Mouse (Mus musculus) intestine, embryonic 16.5 days (tissue): ENCODE results near the gene Sirt6. TPM values are rescaled to one million over a fixed set of nuclear protein-coding genes. Genes with fewer than 3 reads are reported as not detected.
A peak's percentile ranks its signal among the peaks of the same experiment; 100 is the strongest.

ENCODE experiments used
- ATAC-seq: fragments of 200-750 bp; cut with Nextera tagmentation; 2 replicates; pipeline ENCODE4 v1.8.0; 2017; ENCODE audit warnings: moderate TSS enrichment, moderate library complexity
- H3K27ac ChIP-seq: fragments of 300-500 bp; sonication (generic); 2 replicates; pipeline ENCODE4 v1.5.1; 2014; ENCODE audit warnings: mild to moderate bottlenecking, low read length
- H3K27me3 ChIP-seq: fragments of 300-500 bp; sonication (generic); replicated peaks from 2 replicates; pipeline ENCODE4 v1.6.1; 2014; ENCODE audit warnings: low read length, control low read depth, mixed read lengths; ENCODE audit not compliant: control insufficient read depth, insufficient read depth
- H3K36me3 ChIP-seq: fragments of 300-500 bp; sonication (generic); 2 replicates; pipeline ENCODE4 v1.6.1; 2014; ENCODE audit warnings: low read length, control low read depth; ENCODE audit not compliant: control insufficient read depth, insufficient read depth
- H3K4me1 ChIP-seq: fragments of 300-500 bp; sonication (generic); 2 replicates; pipeline ENCODE4 v1.6.1; 2014; ENCODE audit warnings: low read length, control low read depth, mixed read lengths; ENCODE audit not compliant: control insufficient read depth, insufficient read depth
- H3K4me2 ChIP-seq: fragments of 300-500 bp; sonication (generic); 2 replicates; pipeline ENCODE4 v1.6.1; 2014; ENCODE audit warnings: low read depth, low read length, control low read depth
- H3K4me3 ChIP-seq: fragments of 300-500 bp; sonication (generic); 2 replicates; pipeline ENCODE4 v1.5.1; 2014; ENCODE audit warnings: mild to moderate bottlenecking, low read length
- H3K9ac ChIP-seq: fragments of 300-500 bp; sonication (generic); 2 replicates; pipeline ENCODE4 v1.6.1; 2014; ENCODE audit warnings: low read depth, low read length
- H3K9me3 ChIP-seq: fragments of 300-500 bp; sonication (generic); 2 replicates; pipeline ENCODE4 v1.6.1; 2016; ENCODE audit warnings: low read length, control low read depth; ENCODE audit not compliant: control insufficient read depth
- WGBS: fragments of 180-500 bp; shearing (Covaris S2); extraction: QIAGEN DNeasy Blood & Tissue Kit; methylation state at CpG from one replicate; pipeline ENCODE4 v1.1.7; 2014; 5-methylcytosine and 5-hydroxymethylcytosine counted together
- polyA plus RNA-seq: library from polyadenylated mRNA; unstranded; fragments of >200 nt; fragmentation: Nextera tagmentation; extraction: Ambion mirVana; gene quantifications from 2 replicates; pipeline ENCODE4 v1.2.1, GENCODE M21; 2015

Gene Sirt6
- polyA plus RNA-seq, 1 experiment from 2014 or later: 29.5 TPM

DNA sequence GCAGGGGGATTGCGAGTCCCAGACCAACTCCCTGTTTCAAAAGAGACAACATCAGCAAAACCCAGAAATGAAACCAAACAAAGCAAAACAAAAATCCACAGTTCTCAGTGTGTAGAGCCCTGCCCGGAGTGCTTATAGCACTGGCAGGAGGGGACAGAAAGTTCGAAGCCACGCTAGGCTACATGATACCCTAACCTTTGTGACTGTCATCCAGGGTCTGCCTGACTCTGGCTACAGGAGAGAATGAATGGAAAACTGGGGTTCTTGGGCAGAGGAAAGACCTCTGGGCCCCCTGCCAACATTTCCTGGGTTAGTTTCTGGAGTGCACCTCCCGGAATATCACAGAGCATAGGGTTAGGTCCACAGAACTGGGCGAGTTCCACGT lies 231 bp upstream of the Sirt6 start:
- H3K9me3 ChIP-seq: no peaks in the 10 kb centered on the region
- WGBS: 43% methylated on average over 7 of the region's 7 CpGs
- peaks cover 17% of the 10 kb centered on the region for H3K4me1 ChIP-seq
- H3K36me3 ChIP-seq: 0 out of 2 replicates have a peak, but pooled peaks cover 5% of the 10 kb centered on the region
- peak; percentile 43 for ATAC-seq
- H3K4me3 ChIP-seq: peak overlapping the region; percentile 77
- H3K27ac ChIP-seq: peak overlapping the region; percentile 77
- H3K27me3 ChIP-seq: no peaks in the 10 kb centered on the region
- H3K9ac ChIP-seq: peak overlapping the region; percentile 80
- peak overlapping the region; percentile 86 for H3K4me2 ChIP-seq

DNA sequence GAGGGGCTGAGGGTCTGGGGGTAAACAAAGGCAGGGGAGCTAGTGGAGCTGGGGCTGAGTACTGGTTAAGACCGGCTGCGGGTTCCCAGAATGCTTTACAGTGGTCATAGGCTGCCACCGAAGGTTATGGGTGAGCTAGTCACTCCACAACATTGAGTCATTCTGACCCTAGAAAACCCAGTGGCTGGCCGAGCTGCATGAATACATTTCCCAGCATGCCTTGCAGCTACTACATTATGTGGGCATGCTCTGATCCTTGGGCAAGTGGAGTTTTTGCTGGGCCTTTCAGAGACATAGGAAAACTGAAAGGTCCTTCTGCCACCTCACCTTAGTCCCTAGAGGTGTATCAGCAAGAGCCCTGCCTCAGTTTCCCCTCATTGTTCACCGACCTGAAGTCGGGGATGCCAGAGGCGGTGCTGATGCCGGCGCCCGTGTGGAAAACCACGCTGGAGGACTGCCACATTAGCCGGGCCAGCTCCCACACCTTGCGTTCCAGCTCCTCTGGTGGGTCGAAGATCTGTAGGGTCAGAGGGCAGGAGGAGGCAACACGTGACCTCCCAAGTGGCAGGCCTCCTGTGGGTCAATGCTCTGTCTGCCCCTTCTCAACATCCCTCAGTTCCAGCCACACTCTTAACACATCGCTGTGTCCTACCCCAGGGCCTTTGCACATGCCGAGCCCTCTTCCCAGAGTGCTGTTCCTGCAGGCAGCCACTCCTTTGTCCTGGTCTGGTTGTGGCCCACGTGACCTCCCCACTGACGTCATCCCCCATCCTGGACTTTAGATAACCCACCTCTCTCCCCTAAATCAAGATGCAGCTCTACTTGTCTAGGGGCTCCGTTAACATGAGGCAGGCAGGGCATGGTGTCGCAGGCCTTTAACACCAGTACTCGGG lies 1.2 kb downstream of the Sirt6 start:
- WGBS: 88% methylated on average over 22 of the region's 22 CpGs
- peak overlapping the region; percentile 80 for H3K9ac ChIP-seq
- no peaks in the 10 kb centered on the region for H3K9me3 ChIP-seq
- peak overlapping the region; percentile 77 for H3K27ac ChIP-seq
- no peaks in the 10 kb centered on the region for H3K27me3 ChIP-seq
- H3K36me3 ChIP-seq: 0 out of 2 replicates have a peak, but pooled peaks cover 12% of the 10 kb centered on the region
- H3K4me3 ChIP-seq: peak overlapping the region; percentile 77
- peak overlapping the region; percentile 86 for H3K4me2 ChIP-seq
- peak; percentile 4; the same call in 1 of the 2 replicates for ATAC-seq
- peaks cover 17% of the 10 kb centered on the region for H3K4me1 ChIP-seq

DNA sequence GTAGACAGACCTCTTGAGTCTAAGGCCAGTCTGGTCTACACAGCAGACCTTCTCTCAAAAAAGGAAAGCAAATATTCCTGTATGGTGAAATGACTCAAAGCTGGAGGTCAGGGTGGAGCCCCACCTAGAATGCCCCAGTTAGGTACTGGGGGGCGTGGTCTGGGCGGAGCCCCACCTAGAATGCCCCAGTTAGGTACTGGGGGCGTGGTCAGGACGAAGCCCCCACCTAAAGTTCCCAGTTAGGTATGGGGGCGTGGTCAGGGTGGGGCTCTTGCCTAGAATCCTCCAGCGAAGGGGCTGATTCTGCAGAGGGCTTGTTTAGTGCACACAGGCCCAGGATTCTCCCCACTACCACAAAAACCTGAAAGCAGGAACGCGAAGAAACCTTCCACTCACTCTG lies 4.2 kb downstream of the Sirt6 start:
- WGBS: 47% methylated on average over 8 of the region's 8 CpGs
- no peak overlapping the region for H3K4me2 ChIP-seq
- no peak overlapping the region for H3K27ac ChIP-seq
- H3K9me3 ChIP-seq: peaks cover 2% of the 10 kb centered on the region; the same call in 1 of the 2 replicates
- H3K36me3 ChIP-seq: 0 out of 2 replicates have a peak, but pooled peaks cover 17% of the 10 kb centered on the region
- H3K4me3 ChIP-seq: no peak overlapping the region
- peaks cover 17% of the 10 kb centered on the region for H3K4me1 ChIP-seq
- ATAC-seq: no peak
- H3K27me3 ChIP-seq: no peaks in the 10 kb centered on the region
- no peak overlapping the region for H3K9ac ChIP-seq

DNA sequence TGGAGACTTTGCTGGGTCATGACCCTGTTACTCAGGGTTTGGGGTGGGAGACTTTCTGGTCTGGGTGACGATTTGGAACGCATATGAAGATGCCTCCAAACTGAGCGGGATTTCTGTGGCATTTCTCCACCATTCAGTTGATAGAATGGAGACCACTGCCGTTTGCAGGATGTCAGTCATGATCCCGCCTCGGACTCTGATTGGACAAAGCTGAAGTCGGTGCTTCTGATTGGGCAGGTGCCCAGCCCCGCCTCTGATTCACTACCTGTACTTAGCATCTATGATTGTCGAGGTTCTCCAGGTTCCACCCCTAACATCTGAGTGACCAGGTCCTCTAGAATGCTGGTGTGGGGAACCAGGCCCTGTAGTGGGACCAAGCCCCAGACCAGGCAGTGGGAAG lies 6.8 kb downstream of the Sirt6 start:
- Histone ChIP-seq H3K36me3 (0 out of 2 replicates have a peak, but pooled peaks cover 17% of the 10 kb centered on the region), H3K4me2 (no peak overlapping the region), H3K4me1 (peaks cover 8% of the 10 kb centered on the region; the same call in 1 of the 2 replicates), H3K9ac (no peak overlapping the region), H3K9me3 (peaks cover 2% of the 10 kb centered on the region; the same call in 1 of the 2 replicates), H3K27ac (no peak overlapping the region), H3K27me3 (no peaks in the 10 kb centered on the region), H3K4me3 (no peak overlapping the region)
- no peak for ATAC-seq
- WGBS: 58% methylated on average over 9 of the region's 9 CpGs

DNA sequence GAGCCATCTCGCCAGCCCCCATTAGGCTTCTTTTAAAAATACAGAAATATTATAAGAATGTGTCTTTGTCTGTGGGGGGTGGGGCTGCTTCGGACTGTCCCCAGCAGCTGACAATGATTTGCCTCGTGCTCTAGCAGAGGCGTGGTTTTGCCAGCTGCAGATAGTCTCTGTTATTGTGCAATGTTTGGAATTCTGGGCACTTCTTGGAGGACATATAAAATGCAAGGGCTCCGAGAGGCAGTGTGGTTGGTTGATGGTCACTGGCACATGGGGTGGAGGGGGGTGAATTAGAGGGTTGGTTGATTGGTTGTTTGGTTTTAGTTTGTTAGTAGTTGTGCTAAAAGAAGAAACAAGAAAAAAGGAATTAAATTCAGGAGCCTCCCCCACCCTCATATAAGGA lies 7.6 kb downstream of the Sirt6 start:
- WGBS: 76% methylated on average over 5 of the region's 5 CpGs
- Histone ChIP-seq H3K27me3 (no peaks in the 10 kb centered on the region), H3K27ac (no peak overlapping the region), H3K36me3 (0 out of 2 replicates have a peak, but pooled peaks cover 17% of the 10 kb centered on the region), H3K4me3 (no peak overlapping the region), H3K9ac (no peak overlapping the region), H3K9me3 (peaks cover 2% of the 10 kb centered on the region; the same call in 1 of the 2 replicates), H3K4me2 (no peak overlapping the region), H3K4me1 (peaks cover 9% of the 10 kb centered on the region; the same call in 1 of the 2 replicates)
- no peak for ATAC-seq

DNA sequence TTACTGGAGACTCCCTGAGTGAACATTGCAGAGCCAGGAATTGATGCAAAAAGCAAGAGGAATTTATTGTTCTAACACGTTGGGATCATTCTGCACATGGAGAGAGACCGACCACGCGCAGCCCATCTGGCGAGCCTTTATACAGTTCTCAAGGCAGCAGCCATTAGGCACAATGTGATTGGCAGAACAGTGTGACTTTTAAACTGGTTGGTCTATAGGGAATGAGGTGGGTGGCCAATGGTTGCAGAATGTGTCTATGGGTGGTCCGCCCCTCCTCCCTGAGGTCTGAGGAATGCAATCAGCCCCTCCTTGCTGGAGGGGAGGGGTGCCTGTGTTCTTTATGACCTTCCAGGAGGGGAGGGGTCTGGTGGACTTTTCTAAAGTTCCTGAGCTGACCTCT lies 12.1 kb downstream of the Sirt6 start:
- 53% methylated on average over 6 of the region's 6 CpGs for WGBS
- Histone ChIP-seq H3K4me1 (0 out of 2 replicates have a peak, but pooled peaks cover 4% of the 10 kb centered on the region), H3K27me3 (no peaks in the 10 kb centered on the region), H3K27ac (no peak overlapping the region), H3K9me3 (peaks cover 2% of the 10 kb centered on the region; the same call in 1 of the 2 replicates), H3K4me3 (no peak overlapping the region), H3K9ac (no peak overlapping the region), H3K36me3 (no peaks in the 10 kb centered on the region), H3K4me2 (no peak overlapping the region)
- peak; percentile 29; the same call in 1 of the 2 replicates for ATAC-seq

DNA sequence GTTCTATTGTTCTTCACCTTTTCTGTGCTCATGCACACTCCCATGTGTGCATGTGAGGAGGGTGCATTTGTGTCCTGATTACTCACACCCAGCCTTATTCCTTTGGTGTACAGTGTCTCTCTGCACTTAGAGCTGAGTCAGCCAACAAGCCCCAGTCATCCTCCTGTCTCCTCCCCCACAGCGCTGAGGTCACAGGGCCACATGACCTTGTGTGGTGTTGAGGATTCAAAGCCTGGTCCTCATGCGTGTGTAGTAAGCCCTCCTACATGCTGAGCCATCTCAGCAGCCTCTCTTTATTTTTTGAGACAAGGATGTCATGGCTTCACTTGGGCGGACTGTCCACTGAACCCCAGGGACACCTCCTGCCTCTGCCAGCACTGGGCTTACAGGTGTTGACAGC lies 14.8 kb downstream of the Sirt6 start:
- 66% methylated on average over 3 of the region's 3 CpGs for WGBS
- Histone ChIP-seq H3K9me3 (no peaks in the 10 kb centered on the region), H3K4me3 (no peak overlapping the region), H3K36me3 (no peaks in the 10 kb centered on the region), H3K27me3 (no peaks in the 10 kb centered on the region), H3K4me1 (0 out of 2 replicates have a peak, but pooled peaks cover 4% of the 10 kb centered on the region), H3K27ac (no peak overlapping the region), H3K9ac (no peak overlapping the region), H3K4me2 (no peak overlapping the region)
- ATAC-seq: no peak

DNA sequence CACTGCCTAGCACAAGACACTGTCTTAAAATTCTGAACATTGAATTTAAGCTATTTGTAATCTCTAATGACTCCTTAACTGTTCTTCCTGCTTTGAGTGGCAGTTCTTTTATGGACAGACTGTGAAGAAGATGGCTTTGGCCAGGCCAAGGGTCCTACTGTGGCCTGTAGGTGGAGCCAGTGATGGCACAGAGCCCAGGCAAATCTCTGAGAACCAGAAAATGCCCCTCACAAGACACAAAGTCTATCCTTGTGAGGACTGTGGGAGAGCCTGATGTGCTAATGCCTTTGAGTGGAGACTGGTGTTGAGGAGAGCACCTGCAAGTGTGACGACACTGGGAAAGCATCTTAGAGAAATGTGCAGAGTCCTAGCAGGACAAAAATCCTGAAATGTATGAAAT lies 19.3 kb downstream of the Sirt6 start:
- H3K9me3 ChIP-seq: no peaks in the 10 kb centered on the region
- WGBS: 85% methylated on average over 1 of the region's 1 CpGs

DNA sequence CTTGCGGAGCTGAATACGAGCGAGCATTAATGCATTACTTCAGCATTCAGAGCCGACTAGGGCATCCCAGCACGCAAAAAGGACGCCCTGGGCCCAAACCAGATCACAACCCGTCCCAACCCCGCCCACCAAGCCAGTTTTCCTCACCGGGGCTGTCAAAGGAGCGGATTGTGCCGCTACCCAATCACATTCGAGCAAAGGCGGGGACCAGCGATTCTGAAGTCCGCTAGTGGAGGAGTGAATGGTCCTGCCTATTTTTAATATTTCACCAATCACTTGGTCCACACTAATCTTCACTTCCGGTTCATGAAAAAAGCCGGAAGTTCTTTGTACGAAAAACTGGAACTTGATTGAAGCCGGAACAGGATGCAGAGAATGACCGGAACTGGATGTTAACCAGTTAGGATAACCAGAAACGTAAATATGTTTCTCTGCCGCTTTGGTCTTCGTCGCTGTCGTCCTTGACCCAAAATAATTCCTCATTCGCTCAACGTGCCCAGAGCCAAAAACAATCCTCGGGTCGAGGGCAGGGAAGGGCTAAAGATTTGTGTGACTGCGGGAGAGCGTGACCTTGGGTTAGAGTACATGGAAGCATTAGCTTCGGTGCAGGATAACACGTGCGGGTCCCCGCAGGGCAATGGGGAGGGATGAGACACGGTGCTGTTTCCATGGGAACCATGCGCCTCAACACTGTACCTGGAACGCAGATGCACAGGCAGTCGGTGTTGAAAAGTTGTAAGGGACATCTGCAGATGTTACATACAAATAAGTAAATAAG lies 21.4 kb downstream of the Sirt6 start, which contains the start of gene BC025920:
BC025920 (plus strand) TSS at position 297 of the 778 bp plus-strand sequence.
- peak within 1 kb of the TSS; percentile 48 for H3K4me3 ChIP-seq

More for the DNA sequence above, 19.3 kb downstream of the Sirt6 start:
- peaks cover 8% of the 10 kb centered on the region; the same call in 1 of the 2 replicates for H3K4me1 ChIP-seq
- no peaks in the 10 kb centered on the region for H3K36me3 ChIP-seq
- H3K27ac ChIP-seq: no peak overlapping the region
- H3K9ac ChIP-seq: no peak overlapping the region
- H3K27me3 ChIP-seq: no peaks in the 10 kb centered on the region
- H3K4me2 ChIP-seq: no peak overlapping the region
- no peak for ATAC-seq
- H3K4me3 ChIP-seq: no peak overlapping the region

More for the DNA sequence above, 21.4 kb downstream of the Sirt6 start, which contains the start of gene BC025920:
- peaks cover 20% of the 10 kb centered on the region for H3K4me1 ChIP-seq
- peak within 1 kb of the TSS; percentile 66 for H3K9ac ChIP-seq
- H3K9me3 ChIP-seq: no peaks in the 10 kb centered on the region
- WGBS: under 1% methylated on average over 39 of the region's 39 CpGs
- H3K36me3 ChIP-seq: no peaks in the 10 kb centered on the region
- peak within 1 kb of the TSS; percentile 78 for H3K4me2 ChIP-seq
- peak within 1 kb of the TSS; percentile 94 for H3K27ac ChIP-seq
- H3K27me3 ChIP-seq: no peaks in the 10 kb centered on the region
- peak; percentile 90 for ATAC-seq
